Mouse (Mus musculus) thymus, postnatal 0 days (tissue): ENCODE data around the gene Clcnka. TPM values are rescaled to one million over a fixed set of nuclear protein-coding genes. Genes with fewer than 3 reads are reported as not detected.

ENCODE experiments used
- DNase-seq: peaks from one replicate; pipeline ENCODE4 v3.0.0-alpha.2; 2015; ENCODE audit warnings: low spot score
- polyA plus RNA-seq: library from polyadenylated mRNA; unstranded; fragments of >200 nt; fragmentation: Nextera tagmentation; extraction: Ambion mirVana; gene quantifications from 2 replicates; pipeline ENCODE4 v1.2.1, GENCODE M21; 2015

Clcnka gene
- polyA plus RNA-seq, 1 experiment from 2014 or later, result 0.27 TPM

- peak; percentile 61 for DNase-seq
These were observed 13.2 kb downstream of the Clcnka start for GRCm38 (mm10) chr4:141385275-141385674.

- DNase-seq, result peak; percentile 21
These were observed 16.1 kb downstream of the Clcnka start for GRCm38 (mm10) chr4:141382406-141382805.

GRCm38 (mm10) chr4:141379674-141380073 lies 18.9 kb downstream of the Clcnka start:
- no peak for DNase-seq

- no peak for DNase-seq
These were observed 26.1 kb downstream of the Clcnka start for GRCm38 (mm10) chr4:141372426-141372825.

GRCm38 (mm10) chr4:141367997-141368791 lies 30.3 kb downstream of the Clcnka start, which contains the start of gene Fam131c:
Gene Fam131c, plus strand, starts transcription at chr4:141368220.
- DNase-seq, result peak; percentile 29

GRCm38 (mm10) chr4:141365876-141366275 lies 32.6 kb downstream of the Clcnka start:
- no peak for DNase-seq

GRCm38 (mm10) chr4:141365126-141365525 lies 33.4 kb downstream of the Clcnka start:
- no peak for DNase-seq

- peak; percentile 73 for DNase-seq
These were observed 35.5 kb downstream of the Clcnka start for GRCm38 (mm10) chr4:141362937-141363548.

- peak; percentile 33 for DNase-seq
These were observed 37.7 kb downstream of the Clcnka start for GRCm38 (mm10) chr4:141360846-141361245.

GRCm38 (mm10) chr4:141359222-141359621 lies 39.3 kb downstream of the Clcnka start:
- DNase-seq, result no peak

GRCm38 (mm10) chr4:141357811-141358210 lies 40.7 kb downstream of the Clcnka start:
- DNase-seq, result no peak

GRCm38 (mm10) chr4:141353868-141354267 lies 44.7 kb downstream of the Clcnka start:
- DNase-seq, result no peak

- no peak for DNase-seq
These were observed 45.5 kb downstream of the Clcnka start for GRCm38 (mm10) chr4:141352986-141353385.

GRCm38 (mm10) chr4:141351972-141352371 lies 46.6 kb downstream of the Clcnka start:
- no peak for DNase-seq

GRCm38 (mm10) chr4:141350015-141350414 lies 48.5 kb downstream of the Clcnka start:
- no peak for DNase-seq

- no peak for DNase-seq
These were observed 49.9 kb downstream of the Clcnka start for GRCm38 (mm10) chr4:141348616-141349015.

GRCm38 (mm10) chr4:141347365-141347797 lies 51.1 kb downstream of the Clcnka start:
- no peak for DNase-seq

- no peak for DNase-seq
These were observed 53.3 kb downstream of the Clcnka start for GRCm38 (mm10) chr4:141345219-141345618.

- no peak for DNase-seq
These were observed 55.0 kb downstream of the Clcnka start for GRCm38 (mm10) chr4:141343515-141343914.

- no peak for DNase-seq
These were observed 57.0 kb downstream of the Clcnka start for GRCm38 (mm10) chr4:141341477-141341876.

GRCm38 (mm10) chr4:141338853-141339252 lies 59.7 kb downstream of the Clcnka start:
- no peak for DNase-seq

GRCm38 (mm10) chr4:141337986-141338385 lies 60.5 kb downstream of the Clcnka start:
- DNase-seq, result no peak

GRCm38 (mm10) chr4:141336196-141336595 lies 62.3 kb downstream of the Clcnka start:
- no peak for DNase-seq
